Mouse (Mus musculus): ENCODE data around the gene Hhipl1. TPM values are rescaled to one million over a fixed set of nuclear protein-coding genes. Genes with fewer than 3 reads are reported as not detected.

Hhipl1 gene
- polyA plus RNA-seq, 1 experiment, result 1.0 TPM

DNA sequence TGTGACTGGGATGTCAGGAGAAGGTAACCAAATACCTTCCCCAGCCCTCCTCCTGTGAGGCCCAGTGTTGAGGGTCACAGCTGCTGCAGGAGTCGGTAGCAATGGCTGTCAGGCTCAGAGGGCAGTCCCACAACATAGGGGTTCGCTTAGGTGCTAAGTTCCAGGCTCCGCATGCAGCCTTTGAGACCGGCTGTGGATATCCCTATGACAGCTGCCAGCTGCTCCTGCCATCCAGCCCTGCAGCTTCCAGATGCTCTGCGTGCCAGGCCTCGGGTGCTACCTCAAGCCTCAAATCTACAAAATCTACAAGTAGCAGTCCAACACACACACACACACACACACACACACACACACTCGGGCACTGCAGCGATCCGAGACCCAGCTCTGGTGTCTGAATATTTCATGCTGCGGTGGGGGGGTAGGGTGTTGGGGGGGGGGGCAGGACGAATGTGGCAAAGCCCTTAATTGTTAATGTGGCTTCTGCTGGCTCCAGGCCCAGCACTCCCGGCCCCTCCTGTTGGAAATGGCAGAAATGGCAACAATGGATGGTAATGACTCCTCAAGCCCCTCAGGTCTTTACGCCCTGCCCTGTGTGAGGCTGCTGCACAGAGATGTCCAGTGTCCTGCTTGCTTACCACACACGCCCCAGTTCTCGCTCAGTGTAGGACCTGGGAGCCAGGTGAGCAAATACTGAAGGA is 27.7 kb upstream of the Hhipl1 start:
- Histone ChIP-seq H3K4me3 (ENCODE audit: control insufficient read depth, low read depth, low read length) (no peak overlapping the region), H3K4me1 (ENCODE audit: control insufficient read depth, insufficient read depth, low read length) (peaks cover 25% of the 10 kb centered on the region), H3K27me3 (ENCODE audit: control insufficient read depth, insufficient read depth, low read length) (no peaks in the 10 kb centered on the region), H3K27ac (ENCODE audit: control insufficient read depth, insufficient read depth, low read depth, low read length) (peak overlapping the region; percentile 3; the same call in 1 of the 2 replicates), H3K36me3 (ENCODE audit: control insufficient read depth, insufficient read depth, low read length) (no peaks in the 10 kb centered on the region)
- TF ChIP-seq CTCF (IDR thresholded peaks at IDR 0.05; ENCODE audit: control insufficient read depth, insufficient read depth, insufficient replicate concordance, low read depth, low read length), result no peak
- TF ChIP-seq POLR2A (IDR thresholded peaks at IDR 0.05; ENCODE audit: control insufficient read depth, low read depth, low read length), result no peak

DNA sequence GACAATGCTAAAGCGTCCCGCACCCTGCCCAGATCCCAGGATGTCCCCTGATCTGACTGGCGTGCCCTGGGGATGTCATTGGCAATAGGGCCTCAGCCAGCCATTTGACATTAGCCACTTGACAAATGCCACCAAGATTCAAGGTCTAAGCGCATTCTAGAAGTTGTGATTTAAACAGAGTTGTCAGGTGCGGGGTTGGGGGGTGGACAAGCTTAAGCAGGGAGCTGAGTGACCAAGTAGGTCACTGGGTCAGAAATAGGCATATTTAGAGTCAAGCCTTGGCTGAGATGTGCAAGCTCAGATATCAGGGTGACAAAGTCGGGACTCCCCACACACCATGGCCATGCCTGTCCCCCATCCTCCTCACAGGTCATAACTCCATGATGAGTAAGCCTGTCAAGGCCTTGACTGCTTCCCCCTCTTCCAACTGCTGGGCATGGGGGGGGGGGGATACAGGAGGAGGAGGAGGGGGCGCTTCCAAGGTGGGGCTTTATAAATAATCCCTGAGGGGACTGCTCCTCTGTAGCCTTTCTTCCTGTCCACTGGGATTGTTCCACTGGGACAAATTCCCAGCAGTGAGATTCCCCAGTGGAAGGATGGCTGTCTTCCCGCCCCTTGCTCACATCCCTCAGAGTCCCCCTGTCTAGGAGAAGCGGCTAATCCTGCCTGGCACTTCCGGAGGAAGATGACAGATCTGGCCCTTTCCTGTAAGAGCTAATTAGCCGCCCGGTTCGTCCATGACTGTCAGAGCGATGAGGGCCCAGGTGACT is 21.4 kb upstream of the Hhipl1 start:
- no peak overlapping the region for H3K4me3 ChIP-seq (ENCODE audit: control insufficient read depth, low read depth, low read length)
- H3K36me3 ChIP-seq (ENCODE audit: control insufficient read depth, insufficient read depth, low read length), result no peaks in the 10 kb centered on the region
- no peak overlapping the region for H3K27ac ChIP-seq (ENCODE audit: control insufficient read depth, insufficient read depth, low read depth, low read length)
- H3K27me3 ChIP-seq (ENCODE audit: control insufficient read depth, insufficient read depth, low read length), result no peaks in the 10 kb centered on the region
- no peaks in the 10 kb centered on the region; the same call in 1 of the 2 replicates for H3K4me1 ChIP-seq (ENCODE audit: control insufficient read depth, insufficient read depth, low read length)
- TF ChIP-seq POLR2A (IDR thresholded peaks at IDR 0.05; ENCODE audit: control insufficient read depth, low read depth, low read length) (no peak), CTCF (IDR thresholded peaks at IDR 0.05; ENCODE audit: control insufficient read depth, insufficient read depth, insufficient replicate concordance, low read depth, low read length) (no peak)

- H3K4me1 ChIP-seq (ENCODE audit: control insufficient read depth, insufficient read depth, low read length), result no peaks in the 10 kb centered on the region; the same call in 1 of the 2 replicates
- TF ChIP-seq CTCF (IDR thresholded peaks at IDR 0.05; ENCODE audit: control insufficient read depth, insufficient read depth, insufficient replicate concordance, low read depth, low read length) (no peak), POLR2A (IDR thresholded peaks at IDR 0.05; ENCODE audit: control insufficient read depth, low read depth, low read length) (no peak)
- H3K36me3 ChIP-seq (ENCODE audit: control insufficient read depth, insufficient read depth, low read length), result no peaks in the 10 kb centered on the region
- no peaks in the 10 kb centered on the region for H3K27me3 ChIP-seq (ENCODE audit: control insufficient read depth, insufficient read depth, low read length)
- H3K4me3 ChIP-seq (ENCODE audit: control insufficient read depth, low read depth, low read length), result no peak overlapping the region
- H3K27ac ChIP-seq (ENCODE audit: control insufficient read depth, insufficient read depth, low read depth, low read length), result no peak overlapping the region
These were observed 20.7 kb upstream of the Hhipl1 start for GRCm38 (mm10) chr12:108285225-108286011.

GRCm38 (mm10) chr12:108286381-108286780 is 19.7 kb upstream of the Hhipl1 start:
- no peaks in the 10 kb centered on the region for H3K27me3 ChIP-seq (ENCODE audit: control insufficient read depth, insufficient read depth, low read length)
- no peaks in the 10 kb centered on the region; the same call in 1 of the 2 replicates for H3K4me1 ChIP-seq (ENCODE audit: control insufficient read depth, insufficient read depth, low read length)
- no peak overlapping the region for H3K27ac ChIP-seq (ENCODE audit: control insufficient read depth, insufficient read depth, low read depth, low read length)
- no peak for TF ChIP-seq CTCF (IDR thresholded peaks at IDR 0.05; ENCODE audit: control insufficient read depth, insufficient read depth, insufficient replicate concordance, low read depth, low read length)
- no peak for TF ChIP-seq POLR2A (IDR thresholded peaks at IDR 0.05; ENCODE audit: control insufficient read depth, low read depth, low read length)
- no peaks in the 10 kb centered on the region for H3K36me3 ChIP-seq (ENCODE audit: control insufficient read depth, insufficient read depth, low read length)
- no peak overlapping the region for H3K4me3 ChIP-seq (ENCODE audit: control insufficient read depth, low read depth, low read length)

- Histone ChIP-seq H3K36me3 (ENCODE audit: control insufficient read depth, insufficient read depth, low read length) (no peaks in the 10 kb centered on the region), H3K27ac (ENCODE audit: control insufficient read depth, insufficient read depth, low read depth, low read length) (no peak overlapping the region), H3K4me1 (ENCODE audit: control insufficient read depth, insufficient read depth, low read length) (peaks cover 2% of the 10 kb centered on the region; the same call in 1 of the 2 replicates), H3K4me3 (ENCODE audit: control insufficient read depth, low read depth, low read length) (no peak overlapping the region), H3K27me3 (ENCODE audit: control insufficient read depth, insufficient read depth, low read length) (no peaks in the 10 kb centered on the region)
- TF ChIP-seq POLR2A (IDR thresholded peaks at IDR 0.05; ENCODE audit: control insufficient read depth, low read depth, low read length), result no peak
These were observed 19.1 kb upstream of the Hhipl1 start for GRCm38 (mm10) chr12:108287011-108287410.

- no peak for TF ChIP-seq POLR2A (IDR thresholded peaks at IDR 0.05; ENCODE audit: control insufficient read depth, low read depth, low read length)
- no peak for TF ChIP-seq CTCF (IDR thresholded peaks at IDR 0.05; ENCODE audit: control insufficient read depth, insufficient read depth, insufficient replicate concordance, low read depth, low read length)
- peaks cover 10% of the 10 kb centered on the region for H3K4me1 ChIP-seq (ENCODE audit: control insufficient read depth, insufficient read depth, low read length)
- no peaks in the 10 kb centered on the region for H3K36me3 ChIP-seq (ENCODE audit: control insufficient read depth, insufficient read depth, low read length)
- H3K4me3 ChIP-seq (ENCODE audit: control insufficient read depth, low read depth, low read length), result no peak overlapping the region
- H3K27ac ChIP-seq (ENCODE audit: control insufficient read depth, insufficient read depth, low read depth, low read length), result no peak overlapping the region
- H3K27me3 ChIP-seq (ENCODE audit: control insufficient read depth, insufficient read depth, low read length), result no peaks in the 10 kb centered on the region
These were observed 17.8 kb upstream of the Hhipl1 start for GRCm38 (mm10) chr12:108288127-108288880.
